Mouse (Mus musculus) thymus, adult 2 months (tissue): Measurements from ENCODE around the gene Spef2.

Experiments used
- CTCF ChIP-seq: fragments of 200-500 bp; IDR thresholded peaks from 2 replicates; pipeline ENCODE4 v1.5.1; 2012; ENCODE audit warnings: mild to moderate bottlenecking, control low read depth, low read length, moderate library complexity, borderline replicate concordance; ENCODE audit not compliant: control insufficient read depth, poor library complexity, insufficient read depth; ENCODE audit errors: extremely low read depth
- POLR2A ChIP-seq: fragments of 200-500 bp; IDR thresholded peaks from 2 replicates; pipeline ENCODE4 v1.6.1; 2012; ENCODE audit warnings: mild to moderate bottlenecking, low read length, control low read depth, moderate library complexity; ENCODE audit not compliant: control insufficient read depth, poor library complexity, insufficient read depth; ENCODE audit errors: extremely low read depth

GRCm38 (mm10) chr15:9629660-9630059, 119.0 kb downstream of the Spef2 start:
- TF ChIP-seq CTCF (no peak), POLR2A (no peak)
